Mouse (Mus musculus) bone marrow, adult 2 months (tissue): ENCODE measurements at regions not wholly inside any gene's neighbourhood (a gene's known extent, or its start where the extent isn't known, plus 50 kb on each side); places are given as distances from the start of the nearest gene placed in this dataset.

Experiments used
- H3K27ac ChIP-seq: fragments of 200-500 bp; 2 replicates; pipeline ENCODE4 v1.5.1; 2012; ENCODE audit warnings: low read depth, mild to moderate bottlenecking, control low read depth, inconsistent platforms, low read length; ENCODE audit not compliant: control insufficient read depth, poor library complexity, insufficient read depth
- H3K4me1 ChIP-seq: fragments of 200-500 bp; 2 replicates; pipeline ENCODE4 v1.6.1; 2011; ENCODE audit warnings: low read length; ENCODE audit not compliant: control insufficient read depth, insufficient read depth
- H3K4me3 ChIP-seq: fragments of 200-500 bp; replicated peaks from 2 replicates; pipeline ENCODE3; 2011; ENCODE audit warnings: mild to moderate bottlenecking, low read depth, low read length, control low read depth; ENCODE audit not compliant: control insufficient read depth
- CTCF ChIP-seq: fragments of 200-500 bp; IDR thresholded peaks from 2 replicates; pipeline ENCODE4 v1.5.1; 2011; ENCODE audit warnings: low read length, control low read depth; ENCODE audit not compliant: control insufficient read depth, insufficient read depth
- POLR2A ChIP-seq: fragments of 200-500 bp; IDR thresholded peaks from 2 replicates; pipeline ENCODE4 v1.6.1; 2011; ENCODE audit warnings: low read depth, mild to moderate bottlenecking, control low read depth, low read length, borderline replicate concordance; ENCODE audit not compliant: control insufficient read depth
- WGBS: fragments of 180-500 bp; shearing (Covaris S2); methylation state at CpG from one replicate; pipeline ENCODE4 v1.1.7; 2018; 5-methylcytosine and 5-hydroxymethylcytosine counted together

DNA sequence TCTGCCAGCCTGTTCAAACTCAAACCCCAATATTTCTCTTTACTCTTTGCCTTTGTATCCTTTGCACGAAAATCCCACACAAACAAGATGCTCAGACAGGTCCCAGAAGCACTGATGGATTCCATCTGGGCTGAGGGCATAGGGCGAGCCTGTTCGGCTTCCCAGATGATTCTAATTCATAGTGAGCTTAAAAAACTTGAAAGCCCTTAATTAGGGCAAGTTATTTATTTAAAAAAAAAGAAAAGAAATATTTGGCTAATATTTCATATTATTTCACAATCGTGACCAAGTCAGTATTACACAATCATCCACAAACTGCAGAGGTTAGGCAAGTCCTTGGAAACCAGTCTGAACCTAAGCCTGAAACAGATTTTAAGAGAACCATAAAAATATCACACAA is 93.7 kb upstream of the Dapk1 start:
- Histone ChIP-seq H3K27ac (no peak overlapping the region), H3K4me1 (no peaks in the 10 kb centered on the region; the same call in 1 of the 2 replicates), H3K4me3 (no peak overlapping the region)
- TF ChIP-seq CTCF, result no peak
- no peak for TF ChIP-seq POLR2A
- WGBS, result 62% methylated on average over 4 of the region's 4 CpGs

DNA sequence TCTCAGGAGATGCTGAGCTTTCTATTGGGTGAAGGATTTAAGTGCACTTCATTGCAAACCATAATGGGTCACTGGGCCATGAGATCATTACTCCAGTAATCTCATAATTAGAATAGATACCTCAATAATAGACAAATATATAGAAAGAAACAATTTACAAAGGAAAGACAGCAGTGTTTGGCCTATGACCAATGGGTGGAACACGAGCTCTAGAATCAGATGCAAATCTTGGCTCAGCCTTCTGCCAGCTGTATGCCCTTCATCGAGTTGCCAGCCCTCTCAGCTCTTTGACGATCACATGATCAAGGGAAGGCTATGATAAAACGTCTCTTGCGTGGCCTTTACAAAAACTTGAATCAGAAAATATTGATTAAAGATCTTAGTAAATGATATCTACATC is 92.9 kb upstream of the Dapk1 start:
- H3K4me3 ChIP-seq, result no peak overlapping the region
- H3K4me1 ChIP-seq, result no peaks in the 10 kb centered on the region; the same call in 1 of the 2 replicates
- TF ChIP-seq POLR2A (no peak), CTCF (no peak)
- H3K27ac ChIP-seq, result no peak overlapping the region
- 66% methylated on average over 5 of the region's 5 CpGs for WGBS

DNA sequence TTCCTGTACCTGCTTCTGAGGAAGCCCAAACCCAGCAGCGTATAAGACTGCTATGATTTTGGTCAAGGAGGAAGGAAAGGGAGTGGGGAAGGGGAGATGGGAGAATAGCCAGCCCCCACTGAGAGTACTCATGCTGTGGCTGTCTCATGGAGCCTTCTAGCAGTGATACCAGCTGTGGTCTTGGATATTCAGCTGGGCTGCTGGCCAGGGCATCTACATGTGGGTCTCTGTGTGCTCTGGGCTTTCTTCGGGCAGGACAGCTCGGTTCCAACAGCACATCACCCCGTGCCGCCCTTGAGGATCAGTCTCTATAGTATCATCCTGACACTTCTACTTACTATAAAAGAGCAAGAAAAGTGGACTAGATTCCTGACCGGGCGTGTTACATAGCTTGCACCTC is 90.6 kb upstream of the Dapk1 start:
- no peaks in the 10 kb centered on the region; the same call in 1 of the 2 replicates for H3K4me1 ChIP-seq
- no peak overlapping the region for H3K27ac ChIP-seq
- H3K4me3 ChIP-seq, result no peak overlapping the region
- TF ChIP-seq POLR2A (no peak), CTCF (no peak)
- WGBS, result 74% methylated on average over 7 of the region's 7 CpGs

DNA sequence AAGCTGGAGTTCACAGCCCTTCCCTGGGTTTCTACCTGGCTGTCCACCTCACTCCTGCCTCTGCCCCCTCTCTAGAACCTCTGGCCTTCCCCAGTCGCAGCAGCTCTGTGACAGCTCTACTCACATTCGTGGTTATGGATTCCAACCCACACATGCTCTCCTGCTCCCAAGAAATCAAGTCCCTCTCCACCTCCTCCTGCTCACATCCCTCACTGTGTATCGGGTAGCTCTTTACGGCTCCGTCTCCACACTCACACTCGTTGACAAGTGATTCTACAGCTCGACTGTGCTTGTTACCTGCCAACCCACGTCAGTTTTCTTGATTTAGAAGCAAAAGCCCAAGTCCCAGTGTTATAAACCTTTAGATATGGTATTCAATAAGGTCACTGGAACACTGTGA is 90.1 kb upstream of the Dapk1 start:
- Histone ChIP-seq H3K27ac (no peak overlapping the region), H3K4me1 (no peaks in the 10 kb centered on the region; the same call in 1 of the 2 replicates), H3K4me3 (no peak overlapping the region)
- TF ChIP-seq POLR2A (no peak), CTCF (no peak)
- 79% methylated on average over 8 of the region's 8 CpGs for WGBS

DNA sequence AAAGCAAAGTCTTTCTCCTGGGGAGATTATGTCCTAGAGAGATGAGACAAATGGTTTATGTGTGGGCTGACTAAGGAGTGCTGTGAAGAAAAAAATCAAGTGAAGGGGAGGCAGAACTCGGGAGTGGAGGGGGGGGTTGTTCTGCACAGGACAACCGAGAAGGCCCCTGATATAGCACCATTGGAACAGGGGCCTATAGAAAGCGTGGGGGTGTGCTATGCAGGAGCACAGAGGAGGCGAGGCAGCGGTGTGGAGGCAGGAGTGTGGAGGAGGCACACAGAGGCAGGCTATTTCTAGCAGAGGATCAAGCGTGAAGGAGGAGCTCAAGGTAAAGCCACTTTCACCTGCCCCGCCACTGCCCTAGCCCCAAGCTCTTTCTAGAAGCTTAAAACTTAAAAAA is 88.0 kb upstream of the Dapk1 start:
- no peak overlapping the region for H3K4me3 ChIP-seq
- H3K4me1 ChIP-seq, result no peaks in the 10 kb centered on the region
- TF ChIP-seq CTCF, result no peak
- no peak overlapping the region for H3K27ac ChIP-seq
- 69% methylated on average over 7 of the region's 7 CpGs for WGBS

DNA sequence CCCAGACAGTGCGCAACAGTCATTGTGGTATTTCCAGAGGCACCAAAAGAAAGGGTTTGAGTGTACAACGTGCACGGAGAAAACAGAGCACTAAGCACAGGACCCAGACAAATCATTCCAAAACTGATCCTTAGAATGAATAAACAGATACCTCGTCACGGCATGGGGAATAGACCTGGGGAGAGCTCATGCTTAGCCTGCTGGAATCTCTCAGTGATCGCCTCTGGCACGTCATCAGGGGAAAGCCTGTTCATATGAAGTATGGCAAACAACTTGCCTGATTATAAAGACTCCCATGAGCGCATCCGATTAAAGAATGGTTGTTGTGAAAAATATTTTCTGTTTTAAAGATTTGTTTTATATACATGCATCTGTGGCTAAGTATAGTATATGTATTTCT is 86.9 kb upstream of the Dapk1 start:
- 86% methylated on average over 9 of the region's 9 CpGs for WGBS
- no peaks in the 10 kb centered on the region for H3K4me1 ChIP-seq

DNA sequence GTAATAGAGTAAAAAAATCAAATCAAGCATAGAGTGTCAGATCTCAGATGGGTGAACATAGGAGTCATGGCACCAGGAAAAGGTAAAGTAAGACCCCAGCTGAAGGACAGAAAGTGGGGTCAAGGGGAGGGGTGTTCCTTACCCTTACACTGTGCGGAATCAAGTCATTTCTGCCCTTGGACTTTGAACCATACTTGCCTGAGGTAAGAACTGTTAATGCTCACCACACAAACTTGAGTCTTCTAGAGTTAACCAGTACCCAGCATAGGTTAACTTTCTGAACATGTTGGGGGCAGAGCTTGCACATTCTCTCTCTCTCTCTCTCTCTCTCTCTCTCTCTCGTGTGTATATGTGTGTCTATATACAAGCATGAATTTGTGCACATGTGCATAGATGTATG is 83.7 kb upstream of the Dapk1 start:
- 67% methylated on average over 2 of the region's 2 CpGs for WGBS

More for the DNA sequence above, 86.9 kb upstream of the Dapk1 start:
- TF ChIP-seq CTCF (no peak), POLR2A (no peak)
- Histone ChIP-seq H3K4me3 (no peak overlapping the region), H3K27ac (no peak overlapping the region)

DNA sequence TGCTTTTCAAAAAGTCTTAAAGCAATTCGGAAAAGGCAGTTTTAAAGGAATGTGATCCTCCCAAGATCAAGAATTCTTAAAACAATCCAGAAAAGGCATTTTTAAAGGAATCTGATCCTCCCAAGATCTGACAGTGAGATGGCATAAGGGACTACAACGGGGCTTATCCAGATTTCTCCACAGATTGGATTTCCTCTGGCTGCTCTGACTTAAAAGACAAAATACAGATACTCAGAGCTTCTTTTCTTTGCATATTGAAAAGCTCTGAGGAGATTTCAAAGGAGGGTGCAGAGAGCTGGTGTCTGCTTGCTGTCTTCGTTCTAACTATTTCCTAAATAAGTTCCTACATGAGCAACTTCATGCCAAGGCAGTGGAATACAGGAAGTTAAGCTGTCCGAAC is 82.0 kb upstream of the Dapk1 start:
- Histone ChIP-seq H3K27ac (no peak overlapping the region), H3K4me3 (no peak overlapping the region), H3K4me1 (no peaks in the 10 kb centered on the region)
- 51% methylated on average over 4 of the region's 4 CpGs for WGBS
- TF ChIP-seq CTCF, result no peak
- no peak for TF ChIP-seq POLR2A

More for the DNA sequence above, 83.7 kb upstream of the Dapk1 start:
- Histone ChIP-seq H3K4me1 (no peaks in the 10 kb centered on the region), H3K4me3 (no peak overlapping the region), H3K27ac (no peak overlapping the region)
- TF ChIP-seq POLR2A, result no peak
- no peak for TF ChIP-seq CTCF

DNA sequence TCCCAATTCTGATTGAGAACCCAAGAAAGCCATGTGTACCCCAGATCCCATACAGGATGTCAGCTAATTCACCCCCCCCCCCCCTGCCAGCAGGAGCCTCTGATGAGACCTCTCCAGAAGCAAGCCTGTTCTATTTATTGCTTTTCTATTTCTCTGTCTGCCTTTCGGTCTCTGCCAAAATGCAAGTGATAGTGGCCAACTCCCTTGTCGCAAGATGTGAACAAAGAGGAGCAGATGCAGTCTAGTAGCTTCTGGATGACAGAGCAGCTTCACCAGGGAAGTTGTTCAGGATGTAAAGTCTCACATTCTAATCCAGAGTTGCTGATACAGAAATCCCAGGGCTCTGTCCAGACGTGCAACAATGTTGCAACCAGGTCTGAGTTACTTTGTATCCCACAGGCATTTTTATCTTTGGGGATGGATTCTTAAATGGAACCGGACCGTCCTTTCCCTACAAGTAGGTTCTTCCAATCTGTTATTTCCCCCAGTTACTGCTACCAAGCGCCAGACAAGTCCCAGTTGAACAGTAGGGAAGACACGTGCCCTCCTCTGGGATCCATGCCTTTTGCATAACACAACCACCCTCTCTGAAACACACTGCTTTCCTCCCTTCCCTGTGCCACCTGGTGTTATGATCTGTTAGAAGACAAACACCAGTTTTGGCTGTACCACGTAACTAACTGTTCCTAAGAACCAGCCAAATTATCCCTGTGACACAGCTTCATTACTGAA is 78.9 kb upstream of the Dapk1 start:
- WGBS, result 74% methylated on average over 8 of the region's 8 CpGs
- TF ChIP-seq POLR2A, result no peak
- TF ChIP-seq CTCF, result no peak
- H3K4me1 ChIP-seq, result no peaks in the 10 kb centered on the region
- no peak overlapping the region for H3K4me3 ChIP-seq
- no peak overlapping the region for H3K27ac ChIP-seq
